Mouse (Mus musculus) myocyte (in vitro differentiated cells): ENCODE measurements around the gene Kazn.

ENCODE experiments used
- CEBPB ChIP-seq: IDR thresholded peaks from 2 replicates; pipeline ENCODE4 v1.6.1; 2011; ENCODE audit warnings: mild to moderate bottlenecking, moderate library complexity; ENCODE audit not compliant: poor library complexity, insufficient read depth, severe bottlenecking
- MYOG ChIP-seq, 3 experiments: IDR thresholded peaks; one replicate each; pipeline ENCODE4 v1.6.1; 2011; ENCODE audit warnings: control low read depth in 2 of 3, low read depth in 2 of 3, mild to moderate bottlenecking in 2 of 3; ENCODE audit not compliant: insufficient read length in 2 of 3, control insufficient read depth in 1 of 3, insufficient read depth in 1 of 3
- POLR2A ChIP-seq: IDR thresholded peaks from one replicate; pipeline ENCODE4 v1.6.1; 2011; ENCODE audit warnings: low read depth, mild to moderate bottlenecking, control low read depth, moderate library complexity; ENCODE audit not compliant: insufficient read length
- POLR2AphosphoS2 ChIP-seq: IDR thresholded peaks from one replicate; pipeline ENCODE4 v1.6.1; 2011; ENCODE audit warnings: low read depth, control low read depth; ENCODE audit not compliant: insufficient read length

GRCm38 (mm10) chr4:142060455-142061378 is 178.5 kb downstream of the Kazn start:
- TF ChIP-seq CEBPB = no peak
- TF ChIP-seq POLR2A = no peak
- no peak for TF ChIP-seq MYOG (IDR thresholded peaks at IDR 0.05; ENCODE audit: control insufficient read depth in 1 of 3, insufficient read depth in 1 of 3, insufficient read length in 2 of 3, low read depth in 2 of 3)
- TF ChIP-seq POLR2AphosphoS2 = no peak
